ENCODE assay signal across 19 mouse cellular contexts in the genomic region with DNA sequence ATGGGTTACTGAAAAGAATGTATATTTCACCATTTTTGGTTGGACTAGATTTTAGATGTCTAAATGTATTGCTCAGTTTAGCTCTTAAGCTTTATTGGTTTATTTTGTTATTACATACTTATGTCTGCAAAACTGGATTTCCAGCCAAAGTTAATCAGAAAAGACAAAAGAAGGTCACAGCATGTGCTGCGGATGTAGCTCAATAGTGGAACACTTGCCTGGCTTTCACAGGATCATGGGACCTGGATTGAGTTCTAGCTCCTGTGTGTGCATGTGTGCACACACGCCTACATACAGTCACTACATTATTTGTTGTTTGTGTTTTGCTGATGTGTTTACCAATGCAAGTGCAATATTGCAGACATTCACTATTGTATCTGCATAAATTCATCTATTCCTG. TPM values are rescaled to one million over a fixed set of nuclear protein-coding genes. Genes with fewer than 3 reads are reported as not detected.
A peak's percentile ranks its signal among the peaks of the same experiment; 100 is the strongest.
DNase-seq lines count a peak whose midpoint lies in the region; ATAC-seq and TF ChIP-seq lines count a peak whose summit lies in the region.
"Had no signal": no experiment of that assay in that cellular context is flagged by ENCODE, and none has a peak within 500 bp of the region (broad histone marks: within the 10 kb centered on the region; RNA-seq: fewer than 3 reads in every experiment).

No protein-coding gene starts in this region.

- no peak overlapping the region for H3K27ac ChIP-seq in midbrain, embryonic 11.5 days (ENCODE audit: low read depth, low read length)
- H3K27ac ChIP-seq in midbrain, postnatal 0 days (ENCODE audit: low read depth, low read length): no peak overlapping the region

- DNase-seq in heart, adult 11 months: peak; percentile 62
- DNase-seq in heart, adult 9 months (ENCODE audit: low spot score in 2 of 2): no peak
- peak; percentile 75 for DNase-seq in midbrain, embryonic 11.5 days (ENCODE audit: low spot score, missing footprints)
- no peak for DNase-seq in midbrain, postnatal 0 days (ENCODE audit: low spot score)
- DNase-seq: adrenal gland, adult 2 months; adrenal gland, adult 8-10 months; adrenal gland, postnatal 10 days; adrenal gland, postnatal 14 days; adrenal gland, postnatal 25 days; adrenal gland, postnatal 36 days; B cell, adult 2 months; cerebellum, adult 11 months; cerebellum, adult 11-12 months; cerebellum, adult 18-20 months had no signal

- H3K9me3 ChIP-seq in midbrain, embryonic 11.5 days (ENCODE audit: control insufficient read depth, low read length): no peaks in the 10 kb centered on the region
- no peaks in the 10 kb centered on the region for H3K9me3 ChIP-seq in midbrain, postnatal 0 days (ENCODE audit: low read length)
- H3K9me3 ChIP-seq: G1E had no signal

- H3K36me3 ChIP-seq in midbrain, embryonic 11.5 days (ENCODE audit: control insufficient read depth, insufficient read depth, low read length): no peaks in the 10 kb centered on the region
- H3K36me3 ChIP-seq in midbrain, postnatal 0 days (ENCODE audit: insufficient read depth, low read length): no peaks in the 10 kb centered on the region
- H3K36me3 ChIP-seq: G1E had no signal

- no peak for TF ChIP-seq CTCF in midbrain, postnatal 0 days (IDR thresholded peaks at IDR 0.05)

- H3K4me3 ChIP-seq in midbrain, embryonic 11.5 days (ENCODE audit: low read depth, low read length): no peak overlapping the region
- no peak overlapping the region for H3K4me3 ChIP-seq in midbrain, postnatal 0 days (ENCODE audit: low read depth, low read length)

- WGBS in midbrain, embryonic 11.5 days: 89% methylated on average over 2 of the region's 2 CpGs
- WGBS in midbrain, postnatal 0 days: 91% methylated on average over 2 of the region's 2 CpGs

- H3K4me2 ChIP-seq in midbrain, embryonic 11.5 days: no peak overlapping the region
- H3K4me2 ChIP-seq in midbrain, postnatal 0 days (ENCODE audit: low read depth, low read length, poor library complexity, severe bottlenecking): no peak overlapping the region

- H3K27me3 ChIP-seq in midbrain, embryonic 11.5 days (ENCODE audit: control insufficient read depth, insufficient read depth, low read length): no peaks in the 10 kb centered on the region
- no peaks in the 10 kb centered on the region for H3K27me3 ChIP-seq in midbrain, postnatal 0 days (ENCODE audit: insufficient read depth, low read length)
- H3K27me3 ChIP-seq: CH12.LX, Patski had no signal

- no peak for ATAC-seq in midbrain, embryonic 11.5 days (ENCODE audit: low FRiP score)
- no peak for ATAC-seq in midbrain, postnatal 0 days (ENCODE audit: low FRiP score)
- ATAC-seq: activated CD4-positive, CD25-positive, alpha-beta regulatory T cell, adult 4 months; CD4-positive, CD25-positive, alpha-beta regulatory T cell, adult 4 months; Patski had no signal

- H3K4me1 ChIP-seq in midbrain, embryonic 11.5 days (ENCODE audit: control insufficient read depth, insufficient read depth, low read length): no peaks in the 10 kb centered on the region
- H3K4me1 ChIP-seq in midbrain, postnatal 0 days (ENCODE audit: insufficient read depth, low read length): no peaks in the 10 kb centered on the region

- no peak overlapping the region for H3K9ac ChIP-seq in midbrain, embryonic 11.5 days (ENCODE audit: low read length)
- H3K9ac ChIP-seq in midbrain, postnatal 0 days (replicated peaks; ENCODE audit: low read length, poor library complexity, severe bottlenecking): no peak overlapping the region

RNA-seq across cellular contexts. Expression of gene Akap9, which starts 5.5 kb away (rescaled TPM):
- polyA plus RNA-seq in midbrain, embryonic 11.5 days (2014; fragmentation: Nextera tagmentation; extraction: Ambion mirVana): 149 and 172 TPM in 2 replicates
- total RNA-seq in midbrain, postnatal 0 days (2014; rRNA removed): 43.6 and 81.4 TPM in 2 replicates
- 247 and 284 TPM in 2 replicates for polyA plus RNA-seq in midbrain, postnatal 0 days (2015; fragmentation: Nextera tagmentation; extraction: Ambion mirVana)

RNA-seq across cellular contexts. Expression of gene Mterf1a, which starts 28.6 kb away (rescaled TPM):
- polyA plus RNA-seq in midbrain, embryonic 11.5 days (2014; fragmentation: Nextera tagmentation; extraction: Ambion mirVana): 10.4 and 12.2 TPM in 2 replicates
- total RNA-seq in midbrain, postnatal 0 days (2014; rRNA removed): 4.9 and 5.3 TPM in 2 replicates
- 3.7 and 4.2 TPM in 2 replicates for polyA plus RNA-seq in midbrain, postnatal 0 days (2015; fragmentation: Nextera tagmentation; extraction: Ambion mirVana)

Comparison
In these comparisons a context has a peak if more than half of its experiments do, and no peak if none do; other contexts are left out.
1. DNase-seq: peak in heart, adult 11 months (single experiment) and midbrain, embryonic 11.5 days (single experiment); none in heart, adult 9 months (0 of 2) and midbrain, postnatal 0 days (single experiment).